Mouse (Mus musculus) CH12.LX (cell line): ENCODE results near the gene Plekha7.

ENCODE experiments used
- CTCF ChIP-seq, 2 experiments: IDR thresholded peaks in 1 of 2; conservative IDR thresholded peaks in 1 of 2; 2 replicates each; pipeline ENCODE4 v1.5.1; 2011 to 2012; ENCODE audit warnings: low read depth in 2 of 2, low read length in 2 of 2, improper control_type of control experiment in 1 of 2, inconsistent platforms in 1 of 2, mild to moderate bottlenecking in 1 of 2, moderate library complexity in 1 of 2
- ETS1 ChIP-seq: conservative IDR thresholded peaks from 2 replicates; pipeline ENCODE4 v1.6.1; 2012; ENCODE audit warnings: low read depth, mild to moderate bottlenecking, inconsistent platforms, low read length, improper control_type of control experiment, moderate library complexity
- JUND ChIP-seq: conservative IDR thresholded peaks from 2 replicates; pipeline ENCODE4 v1.6.1; 2011; ENCODE audit warnings: low read depth, low read length, improper control_type of control experiment
- KAT2A ChIP-seq: IDR thresholded peaks from 2 replicates; pipeline ENCODE4 v1.6.1; 2012; ENCODE audit warnings: low read length, improper control_type of control experiment, inconsistent platforms; ENCODE audit not compliant: insufficient replicate concordance
- MAZ ChIP-seq: IDR thresholded peaks from 2 replicates; pipeline ENCODE4 v1.6.1; 2012; ENCODE audit warnings: low read depth, mild to moderate bottlenecking, inconsistent platforms, low read length, improper control_type of control experiment, moderate library complexity
- MYC ChIP-seq: IDR thresholded peaks from 2 replicates; pipeline ENCODE4 v1.6.1; 2011; ENCODE audit warnings: low read depth, mild to moderate bottlenecking, improper control_type of control experiment, low read length

DNA sequence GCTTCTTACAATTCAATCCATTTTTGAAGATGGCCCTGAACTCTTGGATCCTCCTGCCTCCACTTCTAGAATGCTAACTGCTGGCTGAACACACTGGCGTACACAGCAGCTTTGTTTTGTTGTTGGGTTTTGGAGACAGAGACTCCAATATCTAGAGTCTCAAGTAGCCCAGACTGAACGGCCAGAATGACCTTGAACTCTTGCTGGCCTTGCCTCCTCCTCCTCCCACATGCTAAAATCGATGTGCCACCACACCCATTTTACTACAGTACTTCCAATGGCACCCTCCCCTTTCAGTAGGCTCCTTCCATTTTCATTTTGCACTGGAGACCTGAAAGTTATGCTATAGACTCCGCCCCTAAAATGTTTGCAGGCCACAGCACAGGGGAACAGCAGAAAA lies 7.0 kb downstream of the Plekha7 start:
- TF ChIP-seq ETS1 (no peak), CTCF (conservative IDR thresholded peaks at IDR 0.05 in 1 of 2, IDR thresholded peaks at IDR 0.05 in 1 of 2; ENCODE audit: low read depth in 2 of 2, low read length in 2 of 2) (no peak), JUND (no peak), KAT2A (no peak), MYC (no peak), MAZ (no peak)
